Mouse (Mus musculus): ENCODE measurements at regions not wholly inside any gene's neighbourhood (a gene's known extent, or its start where the extent isn't known, plus 50 kb on each side); places are given as distances from the start of the nearest gene placed in this dataset.

GRCm38 (mm10) chr1:72005956-72006355 is 206.2 kb downstream of the Mreg start:
- intact Hi-C loops (cut with DNase I), result no loop called here
- DNase-seq (ENCODE audit: low spot score in 2 of 2), result no peak

GRCm38 (mm10) chr1:72005550-72005949 is 206.6 kb downstream of the Mreg start:
- no peak for DNase-seq (ENCODE audit: low spot score in 2 of 2)
- intact Hi-C loops (cut with DNase I), result no loop called here

GRCm38 (mm10) chr1:72003424-72004278 is 208.5 kb downstream of the Mreg start:
- no peak for DNase-seq (ENCODE audit: low spot score in 2 of 2)
- intact Hi-C loops (cut with DNase I), result no loop called here

DNA sequence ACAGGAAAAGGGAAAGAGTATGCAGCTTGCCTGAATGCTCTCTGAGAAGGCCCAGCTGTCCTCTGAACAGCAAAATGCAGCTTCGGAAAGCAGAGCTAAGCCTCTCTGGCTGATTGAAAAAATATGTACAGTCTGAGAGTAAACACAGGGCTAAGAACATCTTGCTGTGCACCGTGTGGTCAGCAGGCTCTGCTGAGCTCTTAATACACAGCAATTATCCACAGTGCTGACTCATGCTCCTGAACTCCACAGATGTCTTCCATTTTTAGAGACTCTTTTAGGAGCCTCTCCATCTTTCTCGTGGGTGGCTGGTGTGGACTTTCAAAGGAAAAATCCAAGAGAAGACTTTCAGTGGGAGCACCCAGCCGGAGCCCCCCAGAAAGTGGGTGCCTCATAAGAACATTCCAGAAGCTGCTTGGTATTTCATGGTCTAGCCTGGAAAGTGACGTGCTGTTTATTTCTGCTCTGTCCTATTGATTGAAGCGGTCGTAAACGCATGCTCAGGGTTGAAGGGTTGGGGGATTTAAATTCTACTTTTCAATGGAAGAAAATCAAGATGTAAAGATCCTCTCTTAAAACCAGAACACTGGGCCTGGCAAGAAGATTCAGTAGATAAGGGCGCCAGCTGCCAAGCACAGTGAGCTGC is 209.5 kb downstream of the Mreg start:
- DNase-seq (ENCODE audit: low spot score in 2 of 2), result peak; percentile 22 to 26
- intact Hi-C loops (cut with DNase I), result no loop called here

GRCm38 (mm10) chr1:72000741-72001140 is 211.4 kb downstream of the Mreg start:
- intact Hi-C loops (cut with DNase I), result no loop called here
- no peak for DNase-seq (ENCODE audit: low spot score in 2 of 2)

GRCm38 (mm10) chr1:71996828-71997227 is 215.3 kb downstream of the Mreg start:
- intact Hi-C loops (cut with DNase I), result no loop called here
- no peak for DNase-seq (ENCODE audit: low spot score in 2 of 2)

- no peak for DNase-seq (ENCODE audit: low spot score in 2 of 2)
- intact Hi-C loops (cut with DNase I), result no loop called here
Measured at GRCm38 (mm10) chr1:71996234-71996619, 215.9 kb downstream of the Mreg start.

- no peak for DNase-seq (ENCODE audit: low spot score in 2 of 2)
- intact Hi-C loops (cut with DNase I), result no loop called here
Measured at GRCm38 (mm10) chr1:71995573-71996233, 216.4 kb downstream of the Mreg start.

- intact Hi-C loops (cut with DNase I), result no loop called here
- no peak for DNase-seq (ENCODE audit: low spot score in 2 of 2)
Measured at GRCm38 (mm10) chr1:71990936-71991335, 221.2 kb downstream of the Mreg start.

- intact Hi-C loops (cut with DNase I), result no loop called here
- no peak for DNase-seq (ENCODE audit: low spot score in 2 of 2)
Measured at GRCm38 (mm10) chr1:71988086-71988485, 224.0 kb downstream of the Mreg start.

DNA sequence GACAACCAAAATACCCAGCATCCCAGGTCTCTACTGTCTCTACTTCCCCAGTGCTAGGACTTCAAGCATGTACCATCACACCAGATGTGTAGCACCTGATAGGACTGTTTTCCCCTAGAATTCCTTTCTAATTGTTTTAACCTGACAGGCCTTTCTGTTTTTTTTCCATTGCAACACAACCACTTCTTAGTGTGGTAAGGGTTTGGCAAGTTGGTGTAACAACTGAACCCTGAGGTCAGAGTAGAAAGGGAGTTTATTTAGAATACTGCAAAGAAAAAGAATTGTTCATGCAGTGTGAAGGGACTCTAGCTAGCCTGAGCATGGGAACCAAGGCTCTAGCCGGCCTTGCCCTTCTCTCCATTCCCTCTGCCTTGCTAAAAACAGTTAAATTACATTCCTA is 226.1 kb downstream of the Mreg start:
- no peak for DNase-seq (ENCODE audit: low spot score in 2 of 2)
- intact Hi-C loops (cut with DNase I), result no loop called here

GRCm38 (mm10) chr1:71983786-71984185 is 228.3 kb downstream of the Mreg start:
- intact Hi-C loops (cut with DNase I), result no loop called here
- DNase-seq (ENCODE audit: low spot score in 2 of 2), result no peak

DNA sequence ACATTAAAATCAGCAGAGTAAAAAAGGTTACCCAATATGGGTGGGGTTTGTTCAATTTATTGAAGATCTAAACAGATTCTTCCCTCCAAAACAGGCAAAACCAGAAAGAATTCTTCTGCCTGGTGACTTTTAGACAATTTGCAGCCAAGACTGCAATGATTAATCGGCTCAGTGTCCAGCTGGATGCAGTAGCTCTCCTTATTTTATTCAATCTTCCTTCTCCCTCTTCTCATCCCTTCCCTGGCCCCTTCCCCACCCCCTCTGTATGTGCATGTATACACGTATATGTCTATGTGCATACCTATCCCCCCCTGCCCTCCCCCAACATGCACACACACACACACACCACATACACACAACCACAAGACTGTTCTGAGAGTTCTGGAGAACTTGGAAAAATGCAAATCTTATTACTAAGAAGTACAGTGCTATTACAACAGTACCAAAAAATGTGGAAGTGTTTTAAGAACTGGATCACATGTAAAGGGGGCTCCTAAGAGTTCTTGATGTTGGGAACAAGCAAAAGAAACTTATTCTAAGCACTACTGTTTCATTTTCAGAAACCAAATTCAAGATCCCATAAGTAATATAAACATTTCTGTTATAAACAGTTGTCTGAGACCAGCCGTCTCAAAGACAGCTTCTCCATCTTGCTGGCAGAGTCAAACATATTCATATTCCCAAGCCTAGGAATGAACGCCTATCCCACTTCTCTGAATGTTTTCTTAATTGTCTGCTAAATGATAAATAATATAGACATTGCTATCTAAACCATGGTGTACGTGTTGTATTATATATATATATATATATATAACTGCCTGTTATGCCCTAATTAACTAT is 229.5 kb downstream of the Mreg start:
- DNase-seq (ENCODE audit: low spot score in 2 of 2), result no peak
- intact Hi-C loops (cut with DNase I), result no loop called here

DNA sequence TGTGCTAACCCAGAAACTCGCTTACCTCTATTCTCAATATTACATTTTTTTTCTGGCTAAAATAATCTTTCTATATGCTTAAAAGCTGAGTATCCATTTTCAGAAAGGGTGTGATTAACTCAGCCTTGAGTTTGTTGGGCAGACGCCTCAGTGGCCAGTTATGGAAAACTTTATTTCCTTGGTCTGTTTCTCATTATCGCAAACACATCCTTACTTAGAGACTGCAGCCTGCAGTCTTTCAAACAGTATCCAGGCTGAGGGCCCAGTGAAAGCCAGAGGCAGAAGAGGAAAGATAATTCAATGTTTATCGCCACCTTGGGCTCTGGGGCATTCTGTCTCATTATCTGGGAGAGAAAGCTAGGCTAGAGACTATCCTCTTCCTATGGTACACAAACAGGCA is 231.5 kb downstream of the Mreg start:
- DNase-seq (ENCODE audit: low spot score in 2 of 2), result no peak

DNA sequence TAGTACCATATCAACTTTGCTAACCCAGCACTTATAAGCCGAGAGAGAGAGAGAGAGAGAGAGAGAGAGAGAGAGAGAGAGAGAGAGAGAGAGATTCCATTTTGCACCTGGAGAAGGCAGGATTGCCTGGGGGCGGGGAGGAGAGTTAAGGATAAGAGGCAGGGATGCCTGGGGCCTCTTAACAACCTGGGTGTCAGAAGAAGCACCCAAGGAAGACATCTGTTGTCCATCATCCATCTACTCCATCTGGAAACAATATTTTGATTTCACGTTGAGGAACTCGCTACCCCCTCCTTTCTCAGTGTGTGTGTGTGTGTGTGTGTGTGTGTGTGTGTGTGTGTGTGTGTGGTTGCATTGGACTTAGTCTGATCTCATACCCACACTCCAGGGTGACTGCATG is 232.8 kb downstream of the Mreg start:
- intact Hi-C loops (cut with DNase I), result no loop called here
- DNase-seq (ENCODE audit: low spot score in 2 of 2), result no peak

More for the DNA sequence above, 231.5 kb downstream of the Mreg start:
- intact Hi-C loops (cut with DNase I), result no loop called here

- intact Hi-C loops (cut with DNase I), result no loop called here
- DNase-seq (ENCODE audit: low spot score in 2 of 2), result no peak
Measured at GRCm38 (mm10) chr1:71977361-71977760, 234.7 kb downstream of the Mreg start.

- DNase-seq (ENCODE audit: low spot score in 2 of 2), result no peak
- intact Hi-C loops (cut with DNase I), result no loop called here
Measured at GRCm38 (mm10) chr1:71974715-71975114, 237.4 kb downstream of the Mreg start.

DNA sequence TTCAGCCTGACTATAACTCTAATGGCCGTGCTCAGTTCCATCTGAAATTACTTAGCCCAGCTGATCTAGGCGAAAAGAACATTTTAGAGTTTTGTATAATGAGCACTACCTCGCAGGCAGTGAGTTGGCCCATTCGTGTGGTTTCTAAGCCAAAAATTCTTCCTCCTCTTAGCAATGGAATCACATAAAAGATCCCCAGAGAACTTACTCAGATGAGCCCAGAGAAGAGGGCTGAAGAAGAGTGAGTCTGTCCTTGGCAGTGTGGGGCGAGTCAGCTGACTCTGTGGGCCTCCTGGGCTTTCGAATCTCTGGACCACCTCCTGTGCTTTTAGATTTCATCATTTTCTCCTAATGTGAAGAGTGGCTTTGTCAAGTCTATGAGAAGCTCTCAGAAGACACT is 240.2 kb downstream of the Mreg start:
- peak; percentile 9 to 20 for DNase-seq (ENCODE audit: low spot score in 2 of 2)
- intact Hi-C loops (cut with DNase I), result no loop called here

- no peak for DNase-seq (ENCODE audit: low spot score in 2 of 2)
- intact Hi-C loops (cut with DNase I), result no loop called here
Measured at GRCm38 (mm10) chr1:71970771-71971170, 241.3 kb downstream of the Mreg start.

DNA sequence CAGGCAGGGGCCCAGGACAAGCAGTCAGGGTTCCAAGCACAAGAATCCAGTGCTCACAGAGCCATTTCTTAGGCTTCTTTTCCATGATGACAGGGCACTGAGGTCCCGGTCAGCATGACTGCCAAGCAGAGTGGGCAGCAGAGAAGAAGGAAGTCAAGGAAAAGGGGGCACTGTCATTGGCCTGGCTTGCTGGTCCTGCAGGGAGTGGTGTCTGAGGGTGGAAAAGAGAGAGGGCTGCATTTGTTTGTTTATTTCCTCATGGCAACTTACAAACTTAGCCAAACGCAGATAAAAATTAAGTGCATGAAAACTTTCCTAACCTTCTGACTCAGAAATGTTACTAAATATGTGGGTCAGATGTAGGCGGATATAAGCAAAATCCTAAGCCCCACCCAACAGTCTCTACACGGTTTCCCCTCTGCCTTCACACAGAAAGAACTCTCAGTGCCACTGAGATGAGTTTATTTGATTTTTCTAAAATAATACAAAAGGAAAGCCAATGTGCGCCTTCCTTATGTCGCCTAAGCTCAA is 244.5 kb downstream of the Mreg start:
- no peak for DNase-seq (ENCODE audit: low spot score in 2 of 2)
- intact Hi-C loops (cut with DNase I), result no loop called here
